Mouse (Mus musculus) limb, embryonic 13.5 days (tissue): ENCODE results near the gene Car5a. TPM values are rescaled to one million over a fixed set of nuclear protein-coding genes. Genes with fewer than 3 reads are reported as not detected.
A peak's percentile ranks its signal among the peaks of the same experiment; 100 is the strongest.

Experiments
- ATAC-seq: fragments of 200-750 bp; cut with Nextera tagmentation; 2 replicates; pipeline ENCODE4 v1.8.0; 2017; ENCODE audit warnings: low read depth, moderate number of reproducible peaks, moderate TSS enrichment; ENCODE audit not compliant: low FRiP score
- H3K27ac ChIP-seq: fragments of 300-500 bp; sonication (generic); 2 replicates; pipeline ENCODE4 v1.5.1; 2015; ENCODE audit warnings: inconsistent platforms, mild to moderate bottlenecking, moderate library complexity
- H3K27me3 ChIP-seq: fragments of 300-500 bp; sonication (generic); 2 replicates; pipeline ENCODE4 v1.6.1; 2015; ENCODE audit warnings: mild to moderate bottlenecking, inconsistent platforms
- H3K36me3 ChIP-seq: fragments of 300-500 bp; sonication (generic); 2 replicates; pipeline ENCODE4 v1.6.1; 2015; ENCODE audit warnings: inconsistent platforms, mild to moderate bottlenecking, moderate library complexity
- H3K4me1 ChIP-seq: fragments of 300-500 bp; sonication (generic); 2 replicates; pipeline ENCODE4 v1.6.1; 2015; ENCODE audit warnings: inconsistent platforms
- H3K4me2 ChIP-seq: fragments of 300-500 bp; sonication (generic); replicated peaks from 2 replicates; pipeline ENCODE4 v1.6.1; 2015; ENCODE audit warnings: inconsistent platforms, mild to moderate bottlenecking, moderate library complexity
- H3K4me3 ChIP-seq: fragments of 300-500 bp; sonication (generic); 2 replicates; pipeline ENCODE4 v1.5.1; 2015; ENCODE audit warnings: moderate library complexity, mild to moderate bottlenecking, inconsistent platforms
- H3K9ac ChIP-seq: fragments of 300-500 bp; sonication (generic); 2 replicates; pipeline ENCODE4 v1.6.1; 2015; ENCODE audit warnings: mild to moderate bottlenecking, inconsistent platforms
- H3K9me3 ChIP-seq: fragments of 300-500 bp; sonication (generic); 2 replicates; pipeline ENCODE4 v1.6.1; 2016; ENCODE audit warnings: inconsistent platforms
- WGBS: fragments of 180-500 bp; shearing (Covaris S2); methylation state at CpG from one replicate; pipeline ENCODE4 v1.1.7; 2015; 5-methylcytosine and 5-hydroxymethylcytosine counted together
- polyA plus RNA-seq: library from polyadenylated mRNA; unstranded; fragments of >200 nt; fragmentation: Nextera tagmentation; extraction: Ambion mirVana; gene quantifications from 2 replicates; pipeline ENCODE4 v1.2.1, GENCODE M21; 2015

Gene Car5a
- polyA plus RNA-seq, 1 experiment from 2014 or later = not detected

DNA sequence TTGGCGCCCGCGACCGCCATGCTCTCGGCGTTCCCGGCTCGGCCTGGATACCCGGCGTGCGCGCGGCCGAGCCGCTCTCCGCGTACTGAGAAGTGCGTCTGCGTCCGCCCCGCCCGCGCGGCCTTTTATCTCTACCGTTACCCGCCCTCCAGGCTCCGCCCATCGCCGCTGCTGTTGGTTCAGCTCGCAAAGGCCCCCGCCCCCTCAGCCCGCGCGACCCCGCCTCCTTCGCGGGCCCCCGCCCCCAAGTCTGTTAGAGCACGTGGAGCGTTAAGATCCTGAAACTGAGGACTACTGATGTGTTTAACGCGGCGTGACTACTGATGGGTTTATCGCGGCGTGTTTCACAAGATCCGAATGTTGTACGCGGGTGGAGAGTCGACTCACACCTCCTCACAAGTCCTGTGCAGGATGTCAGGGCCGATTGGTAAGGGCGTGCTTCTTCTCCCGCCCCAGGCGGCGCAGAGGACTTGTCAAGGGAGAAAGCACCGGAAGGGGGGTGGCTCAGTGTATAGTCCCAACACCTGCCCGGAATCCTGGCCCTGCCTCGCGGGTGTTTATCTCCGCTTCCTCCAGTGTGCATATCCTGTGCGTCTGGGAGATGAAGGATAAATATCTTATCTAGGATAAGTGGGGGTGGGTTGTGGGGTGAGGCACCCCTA, 37.0 kb downstream of the Car5a start, which contains the start of gene Slc7a5:
Slc7a5 (minus strand) TSS at position 108 of the 662 bp plus-strand sequence.
- under 1% methylated on average over 61 of the region's 61 CpGs for WGBS
- H3K27ac ChIP-seq = no peak within 1 kb of the TSS

DNA sequence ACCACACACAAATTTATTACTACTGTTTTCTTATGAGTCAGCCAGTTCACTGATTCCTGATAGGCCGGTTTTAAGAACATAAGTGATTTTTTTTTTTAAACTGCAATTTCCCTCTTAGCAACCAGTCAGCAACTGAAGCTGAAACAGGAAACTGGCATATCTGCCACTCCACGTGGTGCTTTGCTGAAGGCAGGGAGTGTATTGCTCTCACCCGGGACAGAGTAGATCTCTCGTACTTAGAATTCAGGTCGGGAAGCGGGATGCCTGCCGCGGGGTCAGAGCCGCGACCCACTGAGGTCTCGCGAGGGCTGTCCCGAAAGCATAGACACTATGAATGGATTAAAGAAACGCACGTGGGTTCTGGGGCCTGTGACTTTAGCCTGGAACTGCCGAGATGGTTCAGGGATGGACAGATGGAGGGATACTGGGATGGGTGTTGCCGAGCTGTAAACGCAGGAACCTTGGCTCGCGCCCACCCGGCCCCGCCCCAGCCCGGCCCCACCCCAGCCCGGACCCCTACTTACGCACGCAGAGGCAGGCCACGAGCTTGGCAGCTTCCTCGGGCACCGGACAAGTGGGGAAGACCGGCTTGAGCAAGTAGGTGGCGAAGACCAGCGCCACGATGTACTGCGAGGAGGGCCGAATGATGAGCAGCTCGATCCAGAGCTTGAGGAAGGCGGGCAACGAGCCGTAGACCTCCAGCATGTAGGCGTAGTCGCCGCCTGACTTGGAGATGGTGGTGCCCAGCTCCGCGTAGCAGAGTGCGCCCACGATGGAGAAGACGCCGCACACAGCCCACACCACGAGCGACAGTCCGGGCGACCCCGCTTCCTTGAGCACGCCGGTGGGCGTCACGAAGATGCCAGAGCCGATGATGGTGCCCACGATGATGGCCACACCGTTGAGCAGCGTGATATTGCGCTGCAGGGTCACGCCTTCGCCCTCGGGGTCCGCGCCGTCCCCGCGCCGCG, 37.9 kb downstream of the Car5a start:
- H3K27ac ChIP-seq = no peak overlapping the region
- peaks cover 30% of the 10 kb centered on the region for H3K4me1 ChIP-seq
- WGBS = under 1% methylated on average over 72 of the region's 72 CpGs

More for the DNA sequence above, 37.0 kb downstream of the Car5a start, which contains the start of gene Slc7a5:
- H3K27me3 ChIP-seq = peaks cover 9% of the 10 kb centered on the region
- peak within 1 kb of the TSS; percentile 73 for H3K9ac ChIP-seq
- H3K4me1 ChIP-seq = peaks cover 26% of the 10 kb centered on the region
- no peaks in the 10 kb centered on the region for H3K36me3 ChIP-seq
- no peaks in the 10 kb centered on the region for H3K9me3 ChIP-seq
- H3K4me3 ChIP-seq = peak within 1 kb of the TSS; percentile 74
- peak; percentile 94 for ATAC-seq
- peak within 1 kb of the TSS; percentile 98 for H3K4me2 ChIP-seq

DNA sequence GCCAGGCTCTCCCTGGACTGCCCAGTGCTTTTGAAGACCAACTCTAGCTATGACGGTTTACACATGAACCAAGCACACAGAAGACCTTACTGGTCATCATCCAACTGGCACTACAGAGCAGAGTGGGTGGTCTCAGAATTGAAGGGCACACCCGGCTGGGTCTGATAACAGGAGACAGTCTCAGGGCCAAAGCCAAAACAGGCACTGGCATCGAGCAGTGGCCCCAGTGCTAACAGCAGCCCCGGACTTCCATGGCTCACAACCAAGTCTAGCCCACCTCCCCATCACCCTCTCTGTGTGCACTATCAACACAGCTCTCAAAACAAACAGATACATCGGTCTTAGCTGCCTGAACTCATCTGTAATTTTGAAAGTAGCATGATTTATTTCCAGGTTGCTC, 38.8 kb downstream of the Car5a start:
- Histone ChIP-seq H3K36me3 (no peaks in the 10 kb centered on the region), H3K4me2 (peak overlapping the region; percentile 98), H3K27me3 (peaks cover 9% of the 10 kb centered on the region), H3K9me3 (no peaks in the 10 kb centered on the region), H3K4me3 (peak overlapping the region; percentile 74), H3K4me1 (peaks cover 35% of the 10 kb centered on the region), H3K27ac (no peak overlapping the region), H3K9ac (peak overlapping the region; percentile 73)
- no peak for ATAC-seq
- 39% methylated on average over 5 of the region's 5 CpGs for WGBS

More for the DNA sequence above, 37.9 kb downstream of the Car5a start:
- ATAC-seq = peak; percentile 33
- Histone ChIP-seq H3K4me2 (peak overlapping the region; percentile 98), H3K4me3 (peak overlapping the region; percentile 74), H3K27me3 (peaks cover 9% of the 10 kb centered on the region), H3K9me3 (no peaks in the 10 kb centered on the region), H3K9ac (peak overlapping the region; percentile 73), H3K36me3 (no peaks in the 10 kb centered on the region)

DNA sequence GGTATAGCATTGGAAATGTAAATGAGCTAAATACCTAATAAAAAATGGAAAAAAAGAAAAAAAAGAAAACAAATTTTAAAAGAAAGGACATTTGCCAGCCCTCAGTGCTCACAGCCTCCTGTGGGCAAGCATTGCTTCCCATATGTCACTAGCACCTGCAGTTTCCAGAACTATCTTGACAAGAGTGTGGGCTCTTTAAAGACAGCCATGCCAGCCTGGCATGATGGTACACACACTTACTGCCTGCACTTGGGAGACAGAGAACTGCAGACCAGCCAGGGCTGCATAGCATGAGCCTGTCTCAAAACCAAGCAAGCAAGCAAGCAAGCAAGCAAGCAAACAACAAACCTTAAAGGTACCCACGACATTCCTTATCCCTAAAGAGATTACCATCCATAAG, 39.3 kb downstream of the Car5a start:
- Histone ChIP-seq H3K9ac (peak overlapping the region; percentile 73), H3K36me3 (no peaks in the 10 kb centered on the region), H3K4me3 (peak overlapping the region; percentile 74), H3K9me3 (no peaks in the 10 kb centered on the region), H3K27ac (no peak overlapping the region), H3K4me2 (peak overlapping the region; percentile 98), H3K27me3 (peaks cover 9% of the 10 kb centered on the region), H3K4me1 (peaks cover 35% of the 10 kb centered on the region)
- WGBS = 67% methylated on average over 1 of the region's 1 CpGs
- ATAC-seq = no peak

DNA sequence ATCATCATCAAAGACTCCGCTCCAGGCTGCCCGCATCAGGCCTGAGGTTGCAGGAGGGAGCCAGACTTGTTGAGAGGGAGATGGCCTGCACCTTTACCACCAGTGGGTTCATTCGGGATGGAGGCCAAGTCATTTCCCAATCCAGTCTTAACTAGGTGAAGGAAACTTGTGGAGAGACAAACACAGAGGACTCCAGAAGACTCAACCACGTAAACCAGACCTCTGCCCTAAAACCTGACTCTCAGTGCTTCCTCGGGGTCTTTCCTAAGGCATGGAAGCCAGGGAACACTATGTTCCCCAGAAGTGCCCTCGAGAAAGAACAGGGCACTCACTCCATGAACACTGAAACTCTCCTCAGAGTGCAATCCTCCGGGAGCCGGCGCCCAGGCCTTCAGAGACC, 39.7 kb downstream of the Car5a start:
- H3K4me1 ChIP-seq = peaks cover 35% of the 10 kb centered on the region
- no peak overlapping the region for H3K4me3 ChIP-seq
- peaks cover 9% of the 10 kb centered on the region for H3K27me3 ChIP-seq
- H3K36me3 ChIP-seq = no peaks in the 10 kb centered on the region
- ATAC-seq = no peak
- no peak overlapping the region for H3K27ac ChIP-seq
- no peak overlapping the region for H3K9ac ChIP-seq
- H3K4me2 ChIP-seq = peak overlapping the region; percentile 98
- H3K9me3 ChIP-seq = no peaks in the 10 kb centered on the region
- 83% methylated on average over 9 of the region's 9 CpGs for WGBS

DNA sequence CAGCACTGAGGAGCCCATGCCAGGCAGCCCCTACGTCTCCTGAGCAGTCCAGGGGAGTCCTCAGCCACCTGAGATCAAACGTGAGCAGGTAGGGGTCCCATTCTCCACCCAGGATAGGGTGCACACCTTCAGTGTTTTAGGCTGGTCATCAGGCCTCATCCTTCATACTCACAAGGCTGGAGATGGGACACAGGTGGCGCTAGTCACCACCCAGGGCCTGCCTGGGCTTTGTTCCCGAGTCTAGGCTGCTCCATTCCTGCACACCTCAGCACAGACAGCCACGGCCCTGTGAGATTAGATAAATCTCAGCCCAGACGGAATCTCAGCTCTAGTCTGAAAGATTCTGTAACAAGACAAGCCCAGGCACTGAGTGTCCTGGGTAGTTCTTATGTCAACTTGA, 40.7 kb downstream of the Car5a start:
- H3K27ac ChIP-seq = no peak overlapping the region

DNA sequence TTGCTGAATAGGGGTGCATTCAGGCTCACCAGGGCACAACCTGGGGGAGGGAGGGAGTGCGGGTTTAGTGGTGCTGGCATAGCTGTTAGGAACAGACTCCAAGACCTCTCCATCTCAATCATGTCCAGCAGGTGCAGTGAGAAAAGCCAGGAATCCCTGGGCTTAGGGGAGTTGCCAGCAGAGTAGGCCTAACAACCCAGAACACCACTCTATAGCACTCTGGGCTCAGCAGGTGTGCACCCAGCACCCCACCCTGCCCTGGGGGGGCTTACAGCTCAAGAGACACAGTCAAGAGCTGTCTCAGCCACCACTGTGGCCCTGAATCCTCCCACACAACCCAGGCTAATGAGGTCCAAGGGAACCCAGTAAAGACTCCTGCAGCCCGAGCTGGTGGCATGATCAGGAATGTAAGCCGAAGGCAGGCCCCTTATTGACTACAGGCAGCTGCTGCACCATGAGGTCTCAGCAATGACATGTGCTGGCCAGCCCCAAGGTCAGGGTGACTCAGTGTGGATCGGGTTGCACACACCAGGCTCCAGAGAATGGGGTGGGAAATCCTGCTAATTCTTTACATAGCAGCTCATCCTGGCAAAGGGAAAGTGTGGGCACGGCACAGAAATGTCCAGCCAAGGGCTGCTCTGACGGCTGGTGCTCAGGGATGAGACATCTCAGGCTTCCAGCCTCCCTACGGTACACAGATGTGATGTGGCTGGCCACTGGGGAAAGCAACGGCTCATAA, 43.0 kb downstream of the Car5a start:
- Histone ChIP-seq H3K4me1 (peaks cover 48% of the 10 kb centered on the region), H3K9ac (peak overlapping the region; percentile 31), H3K27me3 (no peaks in the 10 kb centered on the region), H3K9me3 (no peaks in the 10 kb centered on the region), H3K4me3 (no peak overlapping the region), H3K36me3 (no peaks in the 10 kb centered on the region), H3K4me2 (no peak overlapping the region), H3K27ac (no peak overlapping the region)
- WGBS = 32% methylated on average over 8 of the region's 8 CpGs
- ATAC-seq = no peak

More for the DNA sequence above, 40.7 kb downstream of the Car5a start:
- Histone ChIP-seq H3K27me3 (peaks cover 8% of the 10 kb centered on the region), H3K9ac (no peak overlapping the region), H3K9me3 (no peaks in the 10 kb centered on the region), H3K4me3 (no peak overlapping the region), H3K4me2 (no peak overlapping the region), H3K36me3 (no peaks in the 10 kb centered on the region), H3K4me1 (peaks cover 38% of the 10 kb centered on the region)
- ATAC-seq = no peak
- WGBS = 67% methylated on average over 6 of the region's 6 CpGs

DNA sequence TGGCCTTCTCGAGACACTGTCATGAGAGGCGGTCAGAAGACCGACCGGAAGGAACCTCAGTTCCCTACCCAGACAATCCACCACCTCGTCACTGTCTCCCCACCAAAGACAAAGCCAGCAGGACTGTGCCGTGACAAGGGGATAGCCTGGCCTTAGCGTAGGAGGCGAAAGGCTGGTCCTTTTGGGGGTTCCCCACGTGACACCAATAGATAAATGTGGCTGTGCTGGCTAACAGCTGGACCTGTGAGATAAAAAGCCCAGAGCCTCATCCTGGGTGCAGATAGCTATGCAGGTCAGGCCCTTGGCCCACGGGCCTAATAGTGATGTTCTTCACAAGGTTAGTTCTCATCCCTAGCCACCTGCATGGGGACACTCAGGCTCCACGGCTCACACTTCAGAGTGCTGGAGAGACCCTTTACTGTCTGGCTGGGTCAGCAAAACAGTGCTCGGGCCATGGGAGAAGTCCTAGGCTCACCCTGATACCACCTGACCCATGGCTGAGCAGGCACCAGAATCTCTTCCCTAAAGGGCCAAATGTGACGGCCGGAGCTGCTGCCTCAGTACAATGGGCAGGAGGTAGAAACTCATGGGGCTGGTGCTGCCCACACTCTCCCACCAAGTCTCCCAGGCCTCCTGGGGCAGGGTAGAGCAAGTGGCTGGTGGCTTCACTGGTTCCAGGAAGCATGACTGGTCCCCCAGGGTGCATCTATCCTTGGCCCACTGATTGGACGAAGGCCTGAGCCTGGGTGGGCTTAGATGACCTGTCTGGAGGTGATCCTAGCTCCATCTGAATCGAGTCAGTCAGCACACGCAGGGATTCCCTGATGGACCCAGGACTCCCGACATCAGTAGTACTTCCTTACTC, 45.3 kb downstream of the Car5a start:
- WGBS = 81% methylated on average over 18 of the region's 18 CpGs
- ATAC-seq = no peak
- H3K9me3 ChIP-seq = no peaks in the 10 kb centered on the region
- peaks cover 11% of the 10 kb centered on the region for H3K36me3 ChIP-seq
- no peaks in the 10 kb centered on the region for H3K27me3 ChIP-seq
- H3K4me1 ChIP-seq = peaks cover 34% of the 10 kb centered on the region
- peak overlapping the region; percentile 9; the same call in 1 of the 2 replicates for H3K9ac ChIP-seq
- no peak overlapping the region for H3K27ac ChIP-seq
- H3K4me3 ChIP-seq = no peak overlapping the region
- H3K4me2 ChIP-seq = no peak overlapping the region; the same call in 1 of the 2 replicates

DNA sequence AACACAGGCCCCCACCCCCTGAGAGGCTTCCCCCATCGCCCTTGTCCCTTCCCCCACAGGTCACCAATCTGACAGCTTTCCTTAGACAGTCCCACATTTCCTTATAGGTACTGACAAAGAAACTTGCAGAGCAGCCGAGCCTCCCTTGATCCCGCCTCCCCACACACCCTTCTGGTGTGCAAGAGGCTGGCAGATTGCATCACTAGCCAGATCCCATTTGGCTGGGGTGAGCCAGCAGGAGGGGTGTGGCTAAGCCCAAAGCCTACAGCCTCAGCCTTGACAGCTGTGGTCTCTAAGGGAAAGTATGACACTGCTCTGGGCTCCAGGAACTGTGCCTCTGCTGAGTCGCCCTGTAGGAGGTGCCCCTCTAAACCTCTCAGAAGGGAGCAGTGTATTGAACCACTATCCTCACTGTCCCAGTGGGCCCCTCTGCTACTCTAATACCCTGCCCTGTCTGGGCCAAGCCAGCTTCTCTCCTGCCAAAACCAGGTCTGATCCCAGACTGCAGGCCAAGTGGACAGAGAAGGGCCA, 46.2 kb downstream of the Car5a start:
- Histone ChIP-seq H3K4me1 (peaks cover 31% of the 10 kb centered on the region), H3K9me3 (no peaks in the 10 kb centered on the region), H3K36me3 (peaks cover 16% of the 10 kb centered on the region), H3K9ac (peak overlapping the region; percentile 43), H3K27ac (peak overlapping the region; percentile 23), H3K27me3 (no peaks in the 10 kb centered on the region), H3K4me2 (peak overlapping the region; percentile 41), H3K4me3 (no peak overlapping the region)
- WGBS = 4% methylated on average over 4 of the region's 4 CpGs
- ATAC-seq = peak; percentile 83

DNA sequence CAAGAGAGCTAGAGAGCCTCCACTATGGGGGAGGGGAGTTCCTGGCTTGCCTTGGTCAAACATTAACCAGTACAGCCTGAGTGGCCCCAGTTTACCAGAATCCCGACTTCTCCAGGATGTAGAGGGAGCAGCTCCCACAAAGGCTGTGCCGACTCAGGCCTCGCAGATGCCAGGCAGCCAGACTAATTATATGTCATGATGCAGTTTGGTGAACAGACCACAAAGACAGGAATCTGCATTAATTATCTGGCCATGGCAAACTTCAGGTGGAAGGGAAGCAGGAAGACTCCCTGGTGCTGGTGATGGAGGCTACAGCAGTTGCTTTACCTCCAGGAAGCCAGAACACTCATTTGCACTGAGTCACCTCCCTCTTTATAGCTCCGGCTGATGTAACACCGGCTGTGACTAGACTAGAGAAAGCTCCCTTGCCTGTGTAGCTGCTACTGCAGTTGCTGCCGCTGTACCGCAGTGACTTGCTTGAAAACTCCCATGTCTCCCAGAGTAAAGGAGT, 46.8 kb downstream of the Car5a start:
- peak; percentile 34; the same call in 1 of the 2 replicates for ATAC-seq
- Histone ChIP-seq H3K4me1 (peaks cover 31% of the 10 kb centered on the region), H3K9me3 (no peaks in the 10 kb centered on the region), H3K36me3 (peaks cover 16% of the 10 kb centered on the region), H3K27me3 (no peaks in the 10 kb centered on the region), H3K4me3 (no peak overlapping the region), H3K27ac (peak overlapping the region; percentile 23), H3K9ac (peak overlapping the region; percentile 43), H3K4me2 (peak overlapping the region; percentile 41)
- WGBS = 11% methylated on average over 7 of the region's 7 CpGs
